9 mouse cellular contexts compared by ENCODE assay signal in genomic region chr2:33558233-33558632, GRCm38 (mm10).
A peak's percentile ranks its signal among the peaks of the same experiment; 100 is the strongest.
DNase-seq lines count a peak whose midpoint lies in the region; ATAC-seq lines count a peak whose summit lies in the region.
"Had no signal": no experiment of that assay in that cellular context is flagged by ENCODE, and none has a peak within 500 bp of the region (broad histone marks: within the 10 kb centered on the region; RNA-seq: fewer than 3 reads in every experiment).

No protein-coding gene starts in this region.

- ATAC-seq in forebrain, embryonic 12.5 days (ENCODE audit: low FRiP score), result no peak; the same call in 1 of the 2 replicates
- ATAC-seq: Patski had no signal

- H3K36me3 ChIP-seq in forebrain, embryonic 10.5 days (replicated peaks), result no peaks in the 10 kb centered on the region
- no peaks in the 10 kb centered on the region for H3K36me3 ChIP-seq in forebrain, embryonic 12.5 days (replicated peaks)

- no peak overlapping the region for H3K4me3 ChIP-seq in forebrain, embryonic 10.5 days
- no peak overlapping the region for H3K4me3 ChIP-seq in forebrain, embryonic 12.5 days (replicated peaks)

- no peak overlapping the region for H3K27ac ChIP-seq in forebrain, embryonic 10.5 days
- no peak overlapping the region for H3K27ac ChIP-seq in forebrain, embryonic 12.5 days

- WGBS in forebrain, embryonic 10.5 days, result 5% methylated on average over 6 of the region's 6 CpGs
- 10% methylated on average over 6 of the region's 6 CpGs for WGBS in forebrain, embryonic 12.5 days

- no peak overlapping the region for H3K4me2 ChIP-seq in forebrain, embryonic 12.5 days

- no peaks in the 10 kb centered on the region for H3K9me3 ChIP-seq in forebrain, embryonic 10.5 days
- H3K9me3 ChIP-seq in forebrain, embryonic 12.5 days, result no peaks in the 10 kb centered on the region

- peaks cover 20% of the 10 kb centered on the region for H3K4me1 ChIP-seq in forebrain, embryonic 10.5 days
- H3K4me1 ChIP-seq in forebrain, embryonic 12.5 days, result peaks cover 16% of the 10 kb centered on the region

- peak; percentile 83 for DNase-seq in forebrain, embryonic 10.5 days (ENCODE audit: extremely low spot score, low spot score)
- DNase-seq in R1 (ENCODE audit: low read depth, low spot score), result peak; percentile 61
- peak; percentile 86 to 91 for DNase-seq in cerebellum, postnatal 25 days
- peak; percentile 38 to 42 for DNase-seq in gastrocnemius, adult 8-10 months (ENCODE audit: low spot score in 2 of 2)
- DNase-seq in layer of hippocampus, adult 8-10 months (ENCODE audit: low spot score in 2 of 2), result peak; percentile 48 to 85
- peak; percentile 82 for DNase-seq in lung, postnatal 36 days
- DNase-seq in right cerebral cortex, postnatal 36 days (ENCODE audit: low spot score in 2 of 2), result peak; percentile 50 to 62

- no peak overlapping the region for H3K9ac ChIP-seq in forebrain, embryonic 12.5 days

- H3K27me3 ChIP-seq in forebrain, embryonic 10.5 days (ENCODE audit: poor library complexity, severe bottlenecking), result peaks cover 78% of the 10 kb centered on the region
- H3K27me3 ChIP-seq in forebrain, embryonic 12.5 days, result peaks cover 73% of the 10 kb centered on the region
- H3K27me3 ChIP-seq: Patski had no signal
